Mouse (Mus musculus) cerebellum, postnatal 10 days (tissue): ENCODE measurements around the gene Auts2.

ENCODE experiments used
- DNase-seq, 2 experiments: peaks; one replicate each; pipeline ENCODE4 v3.0.0; 2021; ENCODE audit warnings: mixed read lengths in 2 of 2

Auts2 gene

GRCm38 (mm10) chr5:132235460-132235859 is 307.7 kb downstream of the Auts2 start:
- DNase-seq: no peak

GRCm38 (mm10) chr5:132234471-132234870 is 308.7 kb downstream of the Auts2 start:
- DNase-seq: peak; percentile 59 to 64

DNA sequence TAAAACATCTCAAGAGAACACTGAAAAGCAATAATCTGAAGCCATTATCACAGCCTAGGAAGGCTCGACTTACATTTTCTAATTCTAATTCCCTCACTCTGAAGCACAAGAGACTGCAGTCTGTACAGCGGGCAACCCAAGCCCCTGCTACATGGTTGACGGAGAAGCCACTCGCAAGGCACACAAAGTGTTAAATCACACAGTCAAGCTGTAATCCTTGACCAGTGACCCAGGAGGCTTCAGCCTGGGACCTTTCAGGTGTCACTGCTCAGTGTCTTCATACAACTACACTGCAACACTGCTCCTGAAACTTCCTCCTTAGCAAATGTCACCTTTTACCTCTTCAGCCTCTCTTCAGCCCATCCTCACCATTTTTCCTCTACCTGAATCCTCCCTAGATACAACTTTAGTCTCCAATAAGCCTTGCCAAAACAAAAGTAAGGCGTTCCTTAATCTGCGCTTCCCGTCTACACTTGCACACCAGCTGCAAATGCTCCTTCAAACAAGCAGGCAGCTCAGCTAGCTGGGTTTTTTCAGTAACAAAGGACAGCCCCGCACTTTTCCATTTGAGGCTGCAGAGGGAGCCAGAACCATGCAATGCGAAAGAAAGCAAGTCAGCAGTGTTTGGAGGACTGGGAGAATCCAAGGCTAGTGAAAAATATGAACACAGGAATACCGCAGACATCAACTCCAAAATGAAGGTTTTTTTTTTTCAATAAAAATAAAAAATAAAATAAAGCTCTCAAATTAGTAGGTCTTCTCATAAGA is 311.7 kb downstream of the Auts2 start:
- peak; percentile 80 to 82 for DNase-seq

- peak; percentile 82 to 91 for DNase-seq
Measured at GRCm38 (mm10) chr5:132229644-132230357, 313.3 kb downstream of the Auts2 start.

- DNase-seq: no peak
Measured at GRCm38 (mm10) chr5:132229023-132229422, 314.1 kb downstream of the Auts2 start.

DNA sequence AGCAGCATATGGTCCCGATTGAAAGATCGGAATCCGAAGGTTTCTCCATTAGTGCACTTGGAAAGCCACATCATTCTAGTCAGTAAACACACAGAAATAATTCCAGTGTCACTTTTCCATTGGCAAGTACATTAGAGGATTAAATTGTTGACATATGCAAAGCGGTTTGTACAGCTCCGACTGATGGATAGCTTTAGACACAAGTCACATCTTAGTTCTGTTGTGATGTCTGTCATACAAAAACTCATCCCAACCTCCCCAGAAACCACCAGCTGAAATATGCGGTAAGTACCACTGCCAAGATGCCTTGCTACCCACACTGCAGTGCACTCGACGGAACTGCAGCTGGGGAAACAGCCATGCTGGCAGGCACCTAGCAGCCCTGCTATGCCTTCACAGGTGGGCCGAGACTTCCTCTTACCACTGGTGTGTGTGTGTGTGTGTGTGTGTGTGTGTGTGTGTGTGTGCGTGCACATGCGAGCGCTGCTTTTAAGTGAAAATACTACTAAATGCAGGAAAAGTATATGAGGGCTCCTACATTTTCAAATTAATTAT is 322.7 kb downstream of the Auts2 start:
- peak in 1 of 2 experiments; percentile 22 for DNase-seq

- DNase-seq: no peak
Measured at GRCm38 (mm10) chr5:132216143-132216542, 327.0 kb downstream of the Auts2 start.

- DNase-seq: peak; percentile 51 to 68
Measured at GRCm38 (mm10) chr5:132212446-132212845, 330.7 kb downstream of the Auts2 start.

DNA sequence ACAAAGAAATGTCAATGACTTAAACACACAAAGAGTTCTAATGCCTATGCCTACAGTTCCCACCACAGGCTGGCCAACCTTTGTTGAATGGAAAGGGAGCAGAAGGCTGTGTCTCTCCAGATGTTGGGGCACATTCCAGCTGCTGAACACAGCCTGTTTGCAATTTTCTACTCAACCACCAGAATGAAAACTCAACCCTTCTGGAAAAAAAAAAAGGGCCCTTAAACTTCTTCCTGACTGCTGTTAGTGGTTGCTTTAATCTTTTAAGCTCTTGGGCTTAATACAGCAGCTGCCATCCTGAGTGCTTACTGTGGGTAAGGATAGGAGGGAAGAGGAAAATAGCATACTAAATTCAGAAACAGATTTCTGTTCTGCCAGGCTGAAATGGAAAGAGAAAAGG is 333.4 kb downstream of the Auts2 start:
- no peak for DNase-seq

GRCm38 (mm10) chr5:132206220-132206619 is 336.9 kb downstream of the Auts2 start:
- no peak for DNase-seq

DNA sequence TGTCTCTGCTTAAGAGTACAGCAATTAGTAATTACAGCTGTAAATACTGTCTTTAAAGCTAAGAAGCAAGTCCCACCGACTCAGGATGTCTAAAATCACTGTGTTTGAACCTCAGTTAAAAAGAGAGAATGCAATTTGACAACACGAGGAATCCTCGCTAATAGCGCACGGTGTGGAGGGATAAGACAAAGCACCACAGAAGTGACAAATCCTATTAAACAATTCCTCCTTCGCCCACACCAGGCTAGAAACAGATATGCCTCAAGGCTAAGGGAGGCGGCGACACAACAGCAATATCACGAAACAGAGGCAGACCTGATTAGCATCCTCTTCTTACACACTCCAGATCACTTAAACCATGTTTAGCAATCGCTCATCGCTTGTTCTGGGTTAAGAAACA is 339.3 kb downstream of the Auts2 start:
- no peak for DNase-seq

GRCm38 (mm10) chr5:132201077-132201645 is 342.0 kb downstream of the Auts2 start:
- DNase-seq: peak; percentile 69 to 72

DNA sequence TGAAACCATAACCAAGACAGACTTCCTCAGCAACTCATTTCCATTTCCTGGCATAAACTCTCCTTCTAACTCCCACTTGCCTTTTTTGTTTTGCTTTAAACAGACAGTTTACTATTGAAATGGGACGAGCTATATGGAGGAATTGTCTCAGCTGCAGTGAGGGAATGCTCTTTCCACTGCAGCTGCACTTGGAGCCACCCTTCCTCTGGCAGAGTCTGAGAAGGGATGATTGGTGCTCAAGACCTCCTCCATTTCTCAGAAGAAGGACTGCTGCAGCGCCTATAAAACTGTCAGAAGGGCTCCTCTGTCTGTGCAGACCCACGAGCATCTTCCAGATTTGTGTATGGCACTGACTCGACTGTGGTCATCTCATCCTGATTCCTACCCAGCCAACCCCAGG is 342.5 kb downstream of the Auts2 start:
- no peak for DNase-seq

DNA sequence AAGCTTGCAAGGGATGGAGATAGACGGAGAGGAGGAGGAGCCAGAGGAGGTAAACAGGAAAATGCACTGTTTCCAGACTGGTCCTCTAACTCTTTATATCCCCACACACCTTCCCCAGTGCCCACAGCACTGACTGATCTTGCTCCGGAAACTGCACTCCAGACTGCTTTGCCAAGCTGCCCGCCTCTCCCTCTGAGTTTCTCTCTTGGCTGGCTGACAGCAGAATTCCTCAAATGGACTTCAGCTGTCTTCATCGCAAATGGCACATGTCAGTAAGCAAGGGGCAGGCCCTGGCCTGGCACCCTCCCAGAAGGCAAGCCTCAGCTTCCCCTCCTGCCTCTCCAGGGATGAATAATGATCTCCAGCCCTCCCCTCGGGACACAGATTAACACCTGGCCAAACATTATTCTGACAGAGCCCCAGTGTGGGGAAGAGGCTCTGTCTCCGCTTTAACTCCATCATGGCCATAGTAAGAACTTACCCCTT is 348.1 kb downstream of the Auts2 start:
- peak; percentile 85 to 90 for DNase-seq

DNA sequence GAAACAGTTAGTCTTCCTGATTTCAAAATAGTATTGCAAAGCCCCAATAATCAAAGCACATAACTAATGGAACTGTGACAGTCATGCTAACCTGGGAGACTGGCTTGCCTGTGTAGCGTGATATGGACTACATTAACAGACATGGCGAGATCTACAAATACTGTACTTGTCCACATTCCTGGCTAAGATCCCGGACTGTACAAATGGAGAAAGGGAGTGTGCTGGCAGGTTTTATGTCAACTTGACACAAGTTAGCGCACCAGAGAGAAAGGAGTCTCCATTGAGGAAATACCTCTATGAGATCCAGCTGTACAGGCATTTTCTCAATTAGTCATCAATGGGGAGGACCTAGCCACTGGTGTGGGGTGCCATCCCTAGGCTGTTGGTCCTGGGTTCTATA is 353.0 kb downstream of the Auts2 start:
- DNase-seq: no peak

DNA sequence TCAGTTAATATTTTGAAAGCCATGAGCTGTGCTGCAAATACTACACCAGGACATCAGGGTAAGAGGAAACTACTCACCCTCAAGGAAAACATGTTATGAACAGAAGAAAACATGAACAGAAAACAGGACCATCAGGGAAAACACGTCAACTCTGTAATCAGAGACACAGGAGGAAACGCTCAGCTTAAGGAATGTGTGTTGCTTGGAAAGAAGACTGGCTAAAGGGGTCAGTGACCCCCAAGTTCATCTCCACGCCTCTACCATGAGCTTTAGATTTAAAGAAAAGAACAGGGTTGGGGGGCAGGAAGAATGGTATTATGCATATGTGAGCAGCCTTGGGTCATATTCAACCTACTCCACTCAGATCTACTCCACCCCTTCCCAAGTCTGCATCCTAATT is 356.5 kb downstream of the Auts2 start:
- no peak for DNase-seq

GRCm38 (mm10) chr5:132186221-132186620 is 356.9 kb downstream of the Auts2 start:
- no peak for DNase-seq

DNA sequence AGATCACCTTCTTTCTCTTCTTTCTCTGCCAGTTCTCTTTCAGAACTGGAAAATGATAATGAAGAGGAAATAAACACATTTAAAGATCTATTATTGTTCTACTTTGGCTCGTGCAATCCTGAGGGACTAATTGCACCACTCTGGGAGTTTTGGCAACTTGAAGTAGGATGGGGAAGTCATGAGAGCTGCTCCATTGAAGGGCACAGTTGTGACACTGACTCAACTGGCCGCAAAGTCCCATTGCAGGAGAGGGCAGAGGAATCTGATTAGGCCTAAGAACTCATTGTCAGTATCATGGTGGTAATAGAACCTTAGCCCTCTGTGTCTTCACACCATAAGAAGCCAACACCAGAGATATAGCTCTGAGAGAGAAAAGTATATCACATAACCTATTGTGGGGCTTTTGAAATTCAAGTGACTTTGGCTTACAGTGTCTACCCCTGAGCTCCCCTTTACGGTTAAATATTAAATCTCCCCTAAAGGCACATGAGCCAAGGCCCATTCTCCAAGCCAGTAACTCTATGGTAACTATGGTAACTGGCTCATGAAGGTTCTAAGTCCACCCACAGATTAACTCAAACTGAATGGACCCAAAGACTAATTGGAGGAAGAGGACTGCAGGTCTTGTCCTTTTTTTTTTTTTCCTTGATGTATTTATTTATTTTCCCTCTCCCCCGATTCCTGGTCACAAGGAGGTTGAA is 358.6 kb downstream of the Auts2 start:
- DNase-seq: no peak

GRCm38 (mm10) chr5:132182077-132182476 is 361.1 kb downstream of the Auts2 start:
- no peak for DNase-seq

DNA sequence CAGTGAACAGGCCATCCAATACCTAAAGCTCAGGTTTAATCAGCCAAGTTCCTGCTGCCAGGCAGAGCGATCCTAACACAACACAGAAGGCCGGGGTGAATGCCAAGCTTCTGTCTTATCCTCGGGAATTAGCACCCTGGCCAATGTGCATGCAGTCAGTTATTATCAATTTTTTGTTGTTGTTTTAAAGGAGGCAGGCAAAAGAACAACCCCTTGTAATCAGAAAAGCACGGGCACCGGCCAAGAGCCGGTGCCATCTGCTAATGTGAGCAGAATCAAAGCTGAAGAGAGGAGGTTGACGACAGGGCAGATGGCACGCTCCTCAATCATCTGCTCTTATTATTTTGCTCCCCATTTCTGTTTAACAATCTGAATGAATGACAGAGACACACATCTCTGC is 373.1 kb downstream of the Auts2 start:
- DNase-seq: peak; percentile 93 to 95

- peak; percentile 19 to 20 for DNase-seq
Measured at GRCm38 (mm10) chr5:132168805-132169204, 374.3 kb downstream of the Auts2 start.

- DNase-seq: no peak
Measured at GRCm38 (mm10) chr5:132168224-132168623, 374.9 kb downstream of the Auts2 start.

DNA sequence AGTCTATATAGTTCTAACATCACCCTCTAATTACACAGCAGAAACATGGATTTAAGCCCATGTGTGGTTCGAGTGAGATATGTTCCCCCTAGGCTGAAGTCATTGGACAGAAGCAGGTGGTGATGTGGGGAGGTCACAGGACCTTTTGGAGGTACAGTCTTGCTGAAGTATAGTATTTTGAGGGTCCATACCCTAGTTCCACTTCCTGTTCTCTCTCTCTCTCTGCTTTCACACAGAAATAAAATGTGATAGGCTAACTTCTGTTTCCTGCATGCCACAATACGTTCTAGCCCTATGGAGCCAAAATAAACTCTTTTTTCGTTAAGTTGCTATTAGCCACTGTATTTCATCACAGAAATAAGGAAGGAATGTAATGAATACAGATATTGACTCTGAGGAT is 376.6 kb downstream of the Auts2 start:
- DNase-seq: no peak
